Mouse (Mus musculus): ENCODE results near the gene Kif26b. TPM values are rescaled to one million over a fixed set of nuclear protein-coding genes. Genes with fewer than 3 reads are reported as not detected.
A peak's percentile ranks its signal among the peaks of the same experiment; 100 is the strongest.

Gene Kif26b
- polyA plus RNA-seq, 1 experiment from 2014 or later: 2.2 TPM

DNA sequence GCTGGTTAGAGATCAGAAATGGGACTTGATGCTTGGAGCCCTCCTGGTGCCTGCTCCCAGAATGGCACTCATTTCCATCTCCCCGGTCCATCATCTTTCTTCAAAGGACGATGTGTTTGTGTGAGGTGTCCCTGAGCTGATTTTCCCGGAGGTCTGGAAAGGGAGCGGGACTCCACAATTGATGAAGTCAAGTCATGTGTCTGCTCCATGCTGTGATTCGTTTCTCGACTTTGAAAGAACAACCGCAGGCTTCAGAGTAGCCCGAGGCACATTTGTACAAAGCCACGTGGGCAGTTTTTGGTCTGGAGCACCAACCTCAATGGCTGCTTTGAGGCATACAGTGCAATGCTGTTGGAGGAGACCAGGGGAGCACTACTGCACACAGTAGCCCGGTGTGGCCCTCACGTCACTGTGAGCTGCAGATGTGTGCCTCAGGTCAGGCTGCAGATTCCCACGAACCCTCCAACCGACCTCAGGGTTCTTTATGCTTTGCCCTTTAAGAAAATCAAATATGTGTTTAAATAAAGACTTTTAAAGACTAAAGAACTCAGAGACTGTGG lies 43.0 kb downstream of the Kif26b start:
- DNase-seq (no peak), ATAC-seq (ENCODE audit: insufficient read depth) (no peak; the same call in 1 of the 2 replicates)
- Histone ChIP-seq H3K36me3 (ENCODE audit: insufficient read depth) (no peaks in the 10 kb centered on the region), H3K27ac (ENCODE audit: low read depth) (no peak overlapping the region), H3K27me3 (ENCODE audit: insufficient read depth, low read length) (no peaks in the 10 kb centered on the region), H3K4me3 (ENCODE audit: low read depth, low read length) (no peak overlapping the region), H3K4me1 (ENCODE audit: insufficient read depth) (no peaks in the 10 kb centered on the region), H3K9ac (no peak overlapping the region), H3K4me2 (no peak overlapping the region), H3K9me3 (ENCODE audit: low read depth, low read length) (peaks cover 4% of the 10 kb centered on the region; the same call in 1 of the 2 replicates)
- 58% methylated on average over 13 of the region's 13 CpGs for WGBS
- no peak for TF ChIP-seq CTCF (IDR thresholded peaks at IDR 0.05; ENCODE audit: low read depth)

DNA sequence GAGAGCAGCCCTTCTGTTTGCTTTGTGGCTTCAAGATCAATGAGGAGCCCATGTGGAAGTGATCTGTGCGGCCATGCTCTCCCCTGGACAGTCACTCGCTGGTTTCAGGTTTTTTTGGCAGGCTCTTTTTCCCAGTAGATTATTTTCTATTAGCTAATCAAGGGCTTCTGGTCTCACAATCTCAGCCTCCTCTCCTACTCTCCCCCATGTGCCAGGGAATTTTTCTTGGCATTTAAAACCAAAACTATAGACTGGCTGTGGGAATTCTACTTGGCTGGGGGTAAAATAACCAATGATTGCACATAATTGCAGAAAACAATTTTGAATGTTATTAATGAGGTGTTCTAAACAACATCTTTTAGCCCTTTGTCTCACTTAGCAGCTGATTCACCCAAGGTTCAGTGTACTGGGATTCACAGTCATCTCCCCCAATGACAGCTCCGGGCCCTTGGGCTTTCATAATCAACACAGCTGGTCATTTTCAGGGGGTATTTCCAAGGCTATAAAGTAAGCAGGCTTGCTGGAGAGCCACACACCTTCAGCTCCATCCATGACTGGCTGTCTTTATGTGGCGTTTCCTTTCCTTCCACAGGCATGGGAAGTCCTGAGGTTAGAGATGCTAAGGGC lies 44.6 kb downstream of the Kif26b start:
- Histone ChIP-seq H3K27ac (ENCODE audit: low read depth) (no peak overlapping the region), H3K4me1 (ENCODE audit: insufficient read depth) (no peaks in the 10 kb centered on the region), H3K36me3 (ENCODE audit: insufficient read depth) (no peaks in the 10 kb centered on the region), H3K9ac (no peak overlapping the region), H3K4me2 (no peak overlapping the region), H3K9me3 (ENCODE audit: low read depth, low read length) (peaks cover 4% of the 10 kb centered on the region; the same call in 1 of the 2 replicates), H3K4me3 (ENCODE audit: low read depth, low read length) (no peak overlapping the region), H3K27me3 (ENCODE audit: insufficient read depth, low read length) (no peaks in the 10 kb centered on the region)
- 50% methylated on average over 4 of the region's 4 CpGs for WGBS
- ATAC-seq (ENCODE audit: insufficient read depth) (peak; percentile 52; the same call in 1 of the 2 replicates), DNase-seq (peak; percentile 43)
- no peak for TF ChIP-seq CTCF (IDR thresholded peaks at IDR 0.05; ENCODE audit: low read depth)

DNA sequence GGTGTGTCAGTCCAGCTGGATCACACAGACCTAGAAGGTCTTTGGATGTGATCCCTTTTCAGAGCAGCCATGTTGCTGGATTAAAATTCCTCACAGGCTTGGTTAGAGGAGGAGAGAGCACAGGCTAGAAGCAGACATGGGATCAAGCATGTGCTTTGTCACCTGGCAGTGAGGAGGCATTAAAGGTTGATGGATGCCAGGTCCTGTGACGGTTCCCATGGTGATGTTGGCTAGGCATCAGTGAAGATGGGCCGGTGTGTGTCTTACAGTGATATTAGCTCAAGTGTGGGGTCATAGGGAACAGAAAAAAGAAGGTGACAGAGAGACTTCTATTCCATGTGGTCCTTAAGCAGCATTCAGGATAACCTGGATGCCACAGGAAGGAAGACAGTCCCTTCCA lies 46.8 kb downstream of the Kif26b start:
- TF ChIP-seq CTCF (IDR thresholded peaks at IDR 0.05; ENCODE audit: low read depth): no peak
- WGBS: 90% methylated on average over 2 of the region's 2 CpGs
- peaks cover 4% of the 10 kb centered on the region; the same call in 1 of the 2 replicates for H3K9me3 ChIP-seq (ENCODE audit: low read depth, low read length)
- H3K27me3 ChIP-seq (ENCODE audit: insufficient read depth, low read length): no peaks in the 10 kb centered on the region
- no peaks in the 10 kb centered on the region for H3K36me3 ChIP-seq (ENCODE audit: insufficient read depth)
- H3K4me1 ChIP-seq (ENCODE audit: insufficient read depth): no peaks in the 10 kb centered on the region
- H3K9ac ChIP-seq: no peak overlapping the region
- H3K27ac ChIP-seq (ENCODE audit: low read depth): no peak overlapping the region
- DNase-seq (no peak), ATAC-seq (ENCODE audit: insufficient read depth) (no peak)
- no peak overlapping the region for H3K4me3 ChIP-seq (ENCODE audit: low read depth, low read length)
- H3K4me2 ChIP-seq: no peak overlapping the region

DNA sequence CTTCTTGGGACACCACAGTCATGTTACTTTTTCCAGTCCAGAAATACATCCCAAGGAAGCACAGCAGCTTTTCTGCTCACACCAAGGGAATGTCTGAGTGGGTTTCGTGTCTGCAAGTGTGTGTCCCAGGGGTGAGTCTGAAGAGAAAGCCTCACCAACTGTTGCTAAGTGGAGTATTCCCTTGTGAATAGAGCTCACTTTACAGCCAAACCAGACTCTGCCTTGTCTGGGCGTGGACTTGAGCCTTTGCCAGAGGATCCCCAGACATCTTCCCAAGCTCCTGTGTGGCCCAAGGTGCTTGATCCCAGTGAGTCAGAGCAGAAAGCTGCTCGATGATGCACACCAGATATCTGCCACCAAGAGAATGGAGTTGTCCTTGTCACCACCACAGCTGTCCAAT lies 48.0 kb downstream of the Kif26b start:
- Histone ChIP-seq H3K4me2 (no peak overlapping the region), H3K27ac (ENCODE audit: low read depth) (no peak overlapping the region), H3K9ac (no peak overlapping the region), H3K36me3 (ENCODE audit: insufficient read depth) (no peaks in the 10 kb centered on the region), H3K9me3 (ENCODE audit: low read depth, low read length) (peaks cover 4% of the 10 kb centered on the region; the same call in 1 of the 2 replicates), H3K27me3 (ENCODE audit: insufficient read depth, low read length) (no peaks in the 10 kb centered on the region), H3K4me1 (ENCODE audit: insufficient read depth) (no peaks in the 10 kb centered on the region), H3K4me3 (ENCODE audit: low read depth, low read length) (no peak overlapping the region)
- no peak for ATAC-seq (ENCODE audit: insufficient read depth)
- TF ChIP-seq CTCF (IDR thresholded peaks at IDR 0.05; ENCODE audit: low read depth): no peak
- no peak for DNase-seq
- 76% methylated on average over 3 of the region's 3 CpGs for WGBS

GRCm38 (mm10) chr1:178585366-178586020 lies 56.6 kb downstream of the Kif26b start:
- Histone ChIP-seq H3K9me3 (ENCODE audit: low read depth, low read length) (no peaks in the 10 kb centered on the region), H3K4me2 (no peak overlapping the region), H3K4me3 (ENCODE audit: low read depth, low read length) (no peak overlapping the region), H3K27me3 (ENCODE audit: insufficient read depth, low read length) (no peaks in the 10 kb centered on the region), H3K4me1 (ENCODE audit: insufficient read depth) (0 out of 2 replicates have a peak, but pooled peaks cover 2% of the 10 kb centered on the region), H3K9ac (no peak overlapping the region), H3K27ac (ENCODE audit: low read depth) (no peak overlapping the region), H3K36me3 (ENCODE audit: insufficient read depth) (no peaks in the 10 kb centered on the region)
- DNase-seq (no peak), ATAC-seq (ENCODE audit: insufficient read depth) (no peak)
- no peak for TF ChIP-seq CTCF (IDR thresholded peaks at IDR 0.05; ENCODE audit: low read depth)
- WGBS: 73% methylated on average over 5 of the region's 5 CpGs

- no peak for TF ChIP-seq CTCF (IDR thresholded peaks at IDR 0.05; ENCODE audit: low read depth)
- ATAC-seq (ENCODE audit: insufficient read depth) (peak; percentile 47; the same call in 1 of the 2 replicates), DNase-seq (peak; percentile 57)
- Histone ChIP-seq H3K9me3 (ENCODE audit: low read depth, low read length) (no peaks in the 10 kb centered on the region), H3K4me2 (no peak overlapping the region), H3K27ac (ENCODE audit: low read depth) (no peak overlapping the region), H3K27me3 (ENCODE audit: insufficient read depth, low read length) (no peaks in the 10 kb centered on the region), H3K4me1 (ENCODE audit: insufficient read depth) (0 out of 2 replicates have a peak, but pooled peaks cover 2% of the 10 kb centered on the region), H3K36me3 (ENCODE audit: insufficient read depth) (no peaks in the 10 kb centered on the region), H3K9ac (no peak overlapping the region), H3K4me3 (ENCODE audit: low read depth, low read length) (no peak overlapping the region)
- 59% methylated on average over 13 of the region's 13 CpGs for WGBS
Measured at GRCm38 (mm10) chr1:178590229-178591171, 61.6 kb downstream of the Kif26b start.
